Mouse (Mus musculus) small intestine, adult 2 months (tissue): Measurements from ENCODE around the gene Lsm11. TPM values are rescaled to one million over a fixed set of nuclear protein-coding genes. Genes with fewer than 3 reads are reported as not detected.

Experiments used
- H3K27ac ChIP-seq: fragments of 200-500 bp; 2 replicates; pipeline ENCODE4 v1.5.1; 2012; ENCODE audit warnings: low read depth, low read length, control low read depth, inconsistent platforms; ENCODE audit not compliant: insufficient read depth
- H3K27me3 ChIP-seq: fragments of 200-500 bp; 2 replicates; pipeline ENCODE4 v1.6.1; 2012; ENCODE audit warnings: mild to moderate bottlenecking, moderate library complexity, low read length, inconsistent platforms; ENCODE audit not compliant: control insufficient read depth, insufficient read depth
- H3K36me3 ChIP-seq: fragments of 200-500 bp; 2 replicates; pipeline ENCODE4 v1.6.1; 2012; ENCODE audit warnings: mild to moderate bottlenecking, low read length, control low read depth, inconsistent platforms; ENCODE audit not compliant: control insufficient read depth, insufficient read depth
- H3K4me1 ChIP-seq: fragments of 200-500 bp; 2 replicates; pipeline ENCODE4 v1.6.1; 2012; ENCODE audit warnings: low read length, inconsistent platforms, mixed read lengths; ENCODE audit not compliant: control insufficient read depth, insufficient read depth, insufficient read length
- H3K4me3 ChIP-seq: fragments of 200-500 bp; 2 replicates; pipeline ENCODE4 v1.5.1; 2012; ENCODE audit warnings: low read depth, mild to moderate bottlenecking, control low read depth, inconsistent platforms, low read length, moderate library complexity
- CTCF ChIP-seq: fragments of 200-500 bp; IDR thresholded peaks from 2 replicates; pipeline ENCODE4 v1.5.1; 2012; ENCODE audit warnings: low read depth, mild to moderate bottlenecking, control low read depth, inconsistent platforms, low read length, moderate library complexity, mixed read lengths; ENCODE audit not compliant: insufficient replicate concordance, insufficient read length; ENCODE audit errors: extremely low read depth
- POLR2A ChIP-seq: fragments of 200-500 bp; IDR thresholded peaks from 2 replicates; pipeline ENCODE4 v1.6.1; 2012; ENCODE audit warnings: low read depth, mild to moderate bottlenecking, control low read depth, inconsistent platforms, low read length, moderate library complexity
- WGBS: fragments of 180-500 bp; shearing (Covaris S2); methylation state at CpG from one replicate; pipeline ENCODE4 v1.1.7; 2018; 5-methylcytosine and 5-hydroxymethylcytosine counted together
- polyA plus RNA-seq: library from polyadenylated mRNA; depleted of rRNA; stranded (reverse); fragments of >200 nt; gene quantifications from 2 replicates; pipeline ENCODE4 v1.2.3, GENCODE M21; 2012

Gene Lsm11
- polyA plus RNA-seq, 1 experiment: 3.1 TPM

GRCm38 (mm10) chr11:45973635-45974034 is 28.9 kb upstream of the Lsm11 start:
- Histone ChIP-seq H3K4me1 (no peaks in the 10 kb centered on the region), H3K27me3 (no peaks in the 10 kb centered on the region), H3K27ac (no peak overlapping the region), H3K4me3 (no peak overlapping the region), H3K36me3 (no peaks in the 10 kb centered on the region)
- TF ChIP-seq CTCF (no peak), POLR2A (no peak)
- WGBS: 74% methylated on average over 5 of the region's 5 CpGs

GRCm38 (mm10) chr11:45968466-45968865 is 23.7 kb upstream of the Lsm11 start:
- Histone ChIP-seq H3K4me1 (no peaks in the 10 kb centered on the region), H3K27ac (no peak overlapping the region), H3K4me3 (no peak overlapping the region), H3K36me3 (no peaks in the 10 kb centered on the region), H3K27me3 (no peaks in the 10 kb centered on the region)
- WGBS: 80% methylated on average over 3 of the region's 3 CpGs
- TF ChIP-seq POLR2A: no peak
- TF ChIP-seq CTCF: no peak

GRCm38 (mm10) chr11:45966896-45967295 is 22.2 kb upstream of the Lsm11 start:
- WGBS: 72% methylated on average over 4 of the region's 4 CpGs
- TF ChIP-seq POLR2A (no peak), CTCF (no peak)
- Histone ChIP-seq H3K27me3 (no peaks in the 10 kb centered on the region), H3K4me3 (no peak overlapping the region), H3K36me3 (no peaks in the 10 kb centered on the region), H3K27ac (no peak overlapping the region), H3K4me1 (no peaks in the 10 kb centered on the region)

- Histone ChIP-seq H3K36me3 (no peaks in the 10 kb centered on the region), H3K4me1 (no peaks in the 10 kb centered on the region), H3K27me3 (no peaks in the 10 kb centered on the region), H3K4me3 (no peak overlapping the region), H3K27ac (no peak overlapping the region)
- no peak for TF ChIP-seq POLR2A
- TF ChIP-seq CTCF: no peak
- 80% methylated on average over 5 of the region's 5 CpGs for WGBS
Observed at GRCm38 (mm10) chr11:45960003-45960402, 15.3 kb upstream of the Lsm11 start.

- Histone ChIP-seq H3K4me3 (no peak overlapping the region), H3K27ac (no peak overlapping the region), H3K4me1 (no peaks in the 10 kb centered on the region), H3K36me3 (no peaks in the 10 kb centered on the region), H3K27me3 (no peaks in the 10 kb centered on the region)
- no peak for TF ChIP-seq POLR2A
- TF ChIP-seq CTCF: no peak
- 78% methylated on average over 3 of the region's 3 CpGs for WGBS
Observed at GRCm38 (mm10) chr11:45959598-45959997, 14.9 kb upstream of the Lsm11 start.

GRCm38 (mm10) chr11:45955127-45955627 is 10.4 kb upstream of the Lsm11 start, which contains the start of gene Thg1l:
Gene Thg1l (minus strand): TSS chr11:45955494.
- H3K4me3 ChIP-seq: peak within 1 kb of the TSS; percentile 72
- H3K27ac ChIP-seq: peak within 1 kb of the TSS; percentile 46

GRCm38 (mm10) chr11:45947491-45947890 is 2.8 kb upstream of the Lsm11 start:
- Histone ChIP-seq H3K4me3 (no peak overlapping the region), H3K27ac (no peak overlapping the region), H3K4me1 (peaks cover 2% of the 10 kb centered on the region), H3K36me3 (peaks cover 8% of the 10 kb centered on the region), H3K27me3 (no peaks in the 10 kb centered on the region)
- TF ChIP-seq CTCF (no peak), POLR2A (no peak)
- 85% methylated on average over 2 of the region's 2 CpGs for WGBS

More at GRCm38 (mm10) chr11:45955127-45955627, 10.4 kb upstream of the Lsm11 start, which contains the start of gene Thg1l:
- WGBS: under 1% methylated on average over 32 of the region's 32 CpGs
- Histone ChIP-seq H3K36me3 (peaks cover 5% of the 10 kb centered on the region; the same call in 1 of the 2 replicates), H3K4me1 (no peaks in the 10 kb centered on the region), H3K27me3 (no peaks in the 10 kb centered on the region)
- TF ChIP-seq CTCF (no peak), POLR2A (no peak)
